Mouse (Mus musculus) lung, postnatal 36 days (tissue): ENCODE measurements around the gene Npb.
A peak's percentile ranks its signal among the peaks of the same experiment; 100 is the strongest.

Experiments used
- DNase-seq: peaks from one replicate; pipeline ENCODE4 v3.0.0; 2022; ENCODE audit warnings: mixed read lengths

The Npb gene

GRCm38 (mm10) chr11:120633520-120634343, 25.5 kb downstream of the Npb start, which contains the start of gene Mafg:
Gene Mafg (minus strand): TSS chr11:120633600.
- DNase-seq = peak; percentile 97

- DNase-seq = no peak
Measured at GRCm38 (mm10) chr11:120634810-120635209, 26.5 kb downstream of the Npb start.

GRCm38 (mm10) chr11:120641255-120641654, 33.0 kb downstream of the Npb start:
- no peak for DNase-seq

- DNase-seq = no peak
Measured at GRCm38 (mm10) chr11:120641869-120642268, 33.6 kb downstream of the Npb start.

- no peak for DNase-seq
Measured at GRCm38 (mm10) chr11:120642939-120643600, 34.8 kb downstream of the Npb start.

GRCm38 (mm10) chr11:120643601-120643987, 35.3 kb downstream of the Npb start, which contains the start of gene Pycr1:
Gene Pycr1 (minus strand): TSS chr11:120643769.
- peak; percentile 98 for DNase-seq

GRCm38 (mm10) chr11:120647047-120647830, 39.0 kb downstream of the Npb start:
- DNase-seq = no peak

- peak; percentile 53 for DNase-seq
Measured at GRCm38 (mm10) chr11:120648001-120648476, 39.8 kb downstream of the Npb start, which contains the start of gene Myadml2. Gene Myadml2 (minus strand): TSS chr11:120648158.

- no peak for DNase-seq
Measured at GRCm38 (mm10) chr11:120651872-120652271, 43.6 kb downstream of the Npb start.

- DNase-seq = no peak
Measured at GRCm38 (mm10) chr11:120654741-120655140, 46.5 kb downstream of the Npb start.

- no peak for DNase-seq
Measured at GRCm38 (mm10) chr11:120657301-120657700, 49.0 kb downstream of the Npb start.
